Mouse (Mus musculus): Measurements from ENCODE around the gene Gja8.

Gene Gja8

GRCm38 (mm10) chr3:96874808-96875571 is 50.8 kb downstream of the Gja8 start:
- no peak for DNase-seq

GRCm38 (mm10) chr3:96872501-96872900 is 53.3 kb downstream of the Gja8 start:
- no peak for DNase-seq

- DNase-seq = no peak
These were observed 54.8 kb downstream of the Gja8 start for GRCm38 (mm10) chr3:96871070-96871469.

GRCm38 (mm10) chr3:96870270-96870669 is 55.5 kb downstream of the Gja8 start:
- no peak for DNase-seq

- no peak for DNase-seq
These were observed 56.7 kb downstream of the Gja8 start for GRCm38 (mm10) chr3:96869091-96869490.

GRCm38 (mm10) chr3:96868566-96868965 is 57.3 kb downstream of the Gja8 start:
- DNase-seq = no peak

- DNase-seq = no peak
These were observed 58.0 kb downstream of the Gja8 start for GRCm38 (mm10) chr3:96867863-96868262.
